Mouse (Mus musculus) midbrain, embryonic 11.5 days (tissue): ENCODE results near the gene Bcar1. TPM values are rescaled to one million over a fixed set of nuclear protein-coding genes. Genes with fewer than 3 reads are reported as not detected.

Experiments
- ATAC-seq: fragments of 200-750 bp; cut with Nextera tagmentation; 2 replicates; pipeline ENCODE4 v1.8.0; 2017; ENCODE audit warnings: moderate TSS enrichment, moderate library complexity; ENCODE audit not compliant: low FRiP score
- DNase-seq: peaks from one replicate; pipeline ENCODE4 v3.0.0; 2015; ENCODE audit warnings: low spot score; ENCODE audit errors: missing footprints
- H3K27ac ChIP-seq: fragments of 300-500 bp; sonication (generic); 2 replicates; pipeline ENCODE4 v1.5.1; 2014; ENCODE audit warnings: low read depth, low read length
- H3K27me3 ChIP-seq: fragments of 300-500 bp; sonication (generic); 2 replicates; pipeline ENCODE4 v1.6.1; 2014; ENCODE audit warnings: mild to moderate bottlenecking, low read length, moderate library complexity, mixed read lengths; ENCODE audit not compliant: control insufficient read depth, insufficient read depth
- H3K36me3 ChIP-seq: fragments of 300-500 bp; sonication (generic); 2 replicates; pipeline ENCODE4 v1.6.1; 2014; ENCODE audit warnings: mild to moderate bottlenecking, low read length, moderate library complexity, mixed read lengths; ENCODE audit not compliant: control insufficient read depth, insufficient read depth
- H3K4me1 ChIP-seq: fragments of 300-500 bp; sonication (generic); 2 replicates; pipeline ENCODE4 v1.6.1; 2014; ENCODE audit warnings: low read length; ENCODE audit not compliant: control insufficient read depth, insufficient read depth
- H3K4me2 ChIP-seq: fragments of 300-500 bp; sonication (generic); 2 replicates; pipeline ENCODE4 v1.6.1; 2014; ENCODE audit warnings: mild to moderate bottlenecking, moderate library complexity
- H3K4me3 ChIP-seq: fragments of 300-500 bp; sonication (generic); 2 replicates; pipeline ENCODE4 v1.5.1; 2014; ENCODE audit warnings: low read depth, low read length
- H3K9ac ChIP-seq: fragments of 300-500 bp; sonication (generic); 2 replicates; pipeline ENCODE4 v1.6.1; 2014; ENCODE audit warnings: low read length
- H3K9me3 ChIP-seq: fragments of 300-500 bp; sonication (generic); 2 replicates; pipeline ENCODE4 v1.6.1; 2016; ENCODE audit warnings: low read length; ENCODE audit not compliant: control insufficient read depth
- WGBS: fragments of 180-500 bp; shearing (Covaris S2); extraction: QIAGEN DNeasy Blood & Tissue Kit; methylation state at CpG from one replicate; pipeline ENCODE4 v1.1.7; 2014; 5-methylcytosine and 5-hydroxymethylcytosine counted together
- polyA plus RNA-seq: library from polyadenylated mRNA; unstranded; fragments of >200 nt; fragmentation: Nextera tagmentation; extraction: Ambion mirVana; gene quantifications from 2 replicates; pipeline ENCODE4 v1.2.1, GENCODE M21; 2014

Bcar1 gene
- polyA plus RNA-seq, 1 experiment from 2014 or later, result 42.1 TPM

GRCm38 (mm10) chr8:111735791-111736190, 7.8 kb downstream of the Bcar1 start:
- Histone ChIP-seq H3K27ac (0 out of 2 replicates have a peak overlapping the region, but pooled peaks have one; percentile 10), H3K4me2 (no peak overlapping the region), H3K36me3 (no peaks in the 10 kb centered on the region), H3K4me3 (no peak overlapping the region), H3K9me3 (no peaks in the 10 kb centered on the region), H3K4me1 (peaks cover 78% of the 10 kb centered on the region), H3K27me3 (no peaks in the 10 kb centered on the region), H3K9ac (peak overlapping the region; percentile 14; the same call in 1 of the 2 replicates)
- WGBS, result 70% methylated on average over 4 of the region's 4 CpGs
- ATAC-seq (no peak), DNase-seq (no peak)

GRCm38 (mm10) chr8:111735335-111735761, 8.3 kb downstream of the Bcar1 start:
- Histone ChIP-seq H3K27me3 (no peaks in the 10 kb centered on the region), H3K4me2 (no peak overlapping the region), H3K9me3 (no peaks in the 10 kb centered on the region), H3K4me1 (peaks cover 74% of the 10 kb centered on the region), H3K4me3 (no peak overlapping the region), H3K36me3 (no peaks in the 10 kb centered on the region), H3K27ac (0 out of 2 replicates have a peak overlapping the region, but pooled peaks have one; percentile 1), H3K9ac (no peak overlapping the region; the same call in 1 of the 2 replicates)
- ATAC-seq, result no peak
- WGBS, result 61% methylated on average over 8 of the region's 8 CpGs
- peak; percentile 87 for DNase-seq

GRCm38 (mm10) chr8:111734244-111734960, 9.2 kb downstream of the Bcar1 start:
- no peak overlapping the region for H3K27ac ChIP-seq
- H3K27me3 ChIP-seq, result no peaks in the 10 kb centered on the region
- no peak overlapping the region for H3K4me3 ChIP-seq
- no peak for ATAC-seq
- WGBS, result 49% methylated on average over 6 of the region's 6 CpGs
- no peaks in the 10 kb centered on the region for H3K9me3 ChIP-seq
- H3K4me2 ChIP-seq, result no peak overlapping the region
- no peaks in the 10 kb centered on the region for H3K36me3 ChIP-seq
- H3K9ac ChIP-seq, result peak overlapping the region; percentile 30; the same call in 1 of the 2 replicates
- peaks cover 71% of the 10 kb centered on the region for H3K4me1 ChIP-seq
- DNase-seq, result no peak

- DNase-seq, result no peak
- ATAC-seq, result no peak
- Histone ChIP-seq H3K9ac (no peak overlapping the region), H3K9me3 (no peaks in the 10 kb centered on the region), H3K27me3 (no peaks in the 10 kb centered on the region), H3K4me3 (no peak overlapping the region), H3K4me1 (peaks cover 67% of the 10 kb centered on the region), H3K27ac (no peak overlapping the region; the same call in 1 of the 2 replicates), H3K36me3 (no peaks in the 10 kb centered on the region), H3K4me2 (no peak overlapping the region)
- 4% methylated on average over 5 of the region's 5 CpGs for WGBS
Observed at GRCm38 (mm10) chr8:111733581-111734243, 9.9 kb downstream of the Bcar1 start.

GRCm38 (mm10) chr8:111732406-111733085, 11.1 kb downstream of the Bcar1 start:
- Histone ChIP-seq H3K9ac (0 out of 2 replicates have a peak overlapping the region, but pooled peaks have one; percentile 25), H3K9me3 (no peaks in the 10 kb centered on the region), H3K4me3 (peak overlapping the region; percentile 74), H3K4me1 (peaks cover 66% of the 10 kb centered on the region), H3K4me2 (peak overlapping the region; percentile 94), H3K36me3 (no peaks in the 10 kb centered on the region), H3K27ac (peak overlapping the region; percentile 71), H3K27me3 (no peaks in the 10 kb centered on the region)
- WGBS, result 30% methylated on average over 10 of the region's 10 CpGs
- no peak for DNase-seq
- ATAC-seq, result no peak

- Histone ChIP-seq H3K27ac (peak overlapping the region; percentile 71), H3K9ac (peak overlapping the region; percentile 77), H3K4me2 (peak overlapping the region; percentile 94), H3K27me3 (no peaks in the 10 kb centered on the region), H3K4me3 (peak overlapping the region; percentile 74), H3K9me3 (no peaks in the 10 kb centered on the region), H3K4me1 (peaks cover 63% of the 10 kb centered on the region), H3K36me3 (no peaks in the 10 kb centered on the region)
- DNase-seq (peak; percentile 98), ATAC-seq (peak; percentile 96)
- WGBS, result under 1% methylated on average over 32 of the region's 41 CpGs
Observed at GRCm38 (mm10) chr8:111732004-111732403, 11.6 kb downstream of the Bcar1 start.

- Histone ChIP-seq H3K27me3 (no peaks in the 10 kb centered on the region), H3K9me3 (no peaks in the 10 kb centered on the region), H3K9ac (peak overlapping the region; percentile 77), H3K4me3 (peak overlapping the region; percentile 74), H3K4me2 (peak overlapping the region; percentile 94), H3K4me1 (peaks cover 57% of the 10 kb centered on the region), H3K36me3 (no peaks in the 10 kb centered on the region), H3K27ac (peak overlapping the region; percentile 22; the same call in 1 of the 2 replicates)
- under 1% methylated on average over 39 of the region's 39 CpGs for WGBS
- DNase-seq, result peak; percentile 94
- peak; percentile 63 for ATAC-seq
Observed at GRCm38 (mm10) chr8:111731231-111731977, 12.2 kb downstream of the Bcar1 start.

- Histone ChIP-seq H3K27ac (no peak overlapping the region), H3K9me3 (no peaks in the 10 kb centered on the region), H3K4me1 (peaks cover 39% of the 10 kb centered on the region), H3K4me2 (no peak overlapping the region), H3K9ac (no peak overlapping the region), H3K4me3 (no peak overlapping the region), H3K36me3 (no peaks in the 10 kb centered on the region), H3K27me3 (no peaks in the 10 kb centered on the region)
- ATAC-seq, result no peak
- 71% methylated on average over 7 of the region's 7 CpGs for WGBS
- no peak for DNase-seq
Observed at GRCm38 (mm10) chr8:111729233-111730170, 14.1 kb downstream of the Bcar1 start.
